Mouse (Mus musculus) lung, embryonic 14.5 days (tissue): ENCODE measurements around the gene Nbea. TPM values are rescaled to one million over a fixed set of nuclear protein-coding genes. Genes with fewer than 3 reads are reported as not detected.
A peak's percentile ranks its signal among the peaks of the same experiment; 100 is the strongest.

Source experiments
- ATAC-seq: fragments of 200-750 bp; cut with Nextera tagmentation; 2 replicates; pipeline ENCODE4 v1.8.0; 2017; ENCODE audit warnings: mild to moderate bottlenecking, moderate TSS enrichment, moderate library complexity; ENCODE audit not compliant: insufficient read depth
- DNase-seq: peaks from one replicate; pipeline ENCODE4 v3.0.0-alpha.2; 2015
- H3K27ac ChIP-seq: fragments of 300-500 bp; sonication (generic); 2 replicates; pipeline ENCODE4 v1.5.1; 2014; ENCODE audit warnings: low read depth, mild to moderate bottlenecking, moderate library complexity
- H3K27me3 ChIP-seq: fragments of 300-500 bp; sonication (generic); 2 replicates; pipeline ENCODE4 v1.6.1; 2014; ENCODE audit warnings: low read length, control low read depth; ENCODE audit not compliant: insufficient read depth
- H3K36me3 ChIP-seq: fragments of 300-500 bp; sonication (generic); 2 replicates; pipeline ENCODE4 v1.6.1; 2014; ENCODE audit warnings: control low read depth; ENCODE audit not compliant: insufficient read depth
- H3K4me1 ChIP-seq: fragments of 300-500 bp; sonication (generic); 2 replicates; pipeline ENCODE4 v1.6.1; 2014; ENCODE audit warnings: antibody characterized with exemption, control low read depth; ENCODE audit not compliant: insufficient read depth
- H3K4me2 ChIP-seq: fragments of 300-500 bp; sonication (generic); 2 replicates; pipeline ENCODE4 v1.6.1; 2014; ENCODE audit warnings: mild to moderate bottlenecking
- H3K4me3 ChIP-seq: fragments of 300-500 bp; sonication (generic); 2 replicates; pipeline ENCODE4 v1.5.1; 2014; ENCODE audit warnings: low read depth, low read length
- H3K9ac ChIP-seq: fragments of 300-500 bp; sonication (generic); 2 replicates; pipeline ENCODE4 v1.6.1; 2014
- H3K9me3 ChIP-seq: fragments of 300-500 bp; sonication (generic); 2 replicates; pipeline ENCODE4 v1.6.1; 2016; ENCODE audit warnings: low read depth, low read length, control low read depth
- CTCF ChIP-seq: IDR thresholded peaks from 2 replicates; pipeline ENCODE4 v1.5.1; 2016; ENCODE audit warnings: antibody characterized with exemption, low read depth
- WGBS: fragments of 180-500 bp; shearing (Covaris S2); extraction: QIAGEN DNeasy Blood & Tissue Kit; methylation state at CpG from one replicate; pipeline ENCODE4 v1.1.7; 2014; 5-methylcytosine and 5-hydroxymethylcytosine counted together
- polyA plus RNA-seq: library from polyadenylated mRNA; unstranded; fragments of >200 nt; fragmentation: Nextera tagmentation; extraction: Ambion mirVana; gene quantifications from 2 replicates; pipeline ENCODE4 v1.2.1, GENCODE M21; 2014

Gene Nbea
- polyA plus RNA-seq, 1 experiment from 2014 or later = 10.7 TPM

DNA sequence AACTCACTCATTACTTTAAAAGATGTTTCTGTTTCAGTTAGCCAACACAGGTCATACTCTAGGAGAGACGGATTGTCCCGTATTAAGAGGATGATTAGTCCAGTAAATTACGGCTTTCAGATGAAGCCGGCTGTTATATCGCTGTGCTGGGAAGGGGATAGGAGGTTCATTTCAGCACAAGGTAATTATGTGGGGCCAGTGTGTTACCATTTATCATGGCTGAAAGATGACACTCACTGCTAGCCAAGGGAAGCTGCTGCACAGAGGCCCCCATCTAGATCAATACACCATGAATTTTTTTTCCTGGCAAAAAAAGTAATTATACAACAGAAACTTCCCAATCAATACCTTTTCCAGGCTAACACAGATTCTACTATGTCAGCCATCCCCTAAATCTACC is 353.3 kb downstream of the Nbea start:
- no peak overlapping the region for H3K27ac ChIP-seq
- no peaks in the 10 kb centered on the region for H3K36me3 ChIP-seq
- H3K4me1 ChIP-seq = no peaks in the 10 kb centered on the region
- no peak for TF ChIP-seq CTCF
- no peak overlapping the region for H3K4me3 ChIP-seq
- no peak overlapping the region for H3K4me2 ChIP-seq
- DNase-seq = no peak
- no peak overlapping the region for H3K9ac ChIP-seq
- ATAC-seq = no peak
- H3K9me3 ChIP-seq = no peaks in the 10 kb centered on the region
- 71% methylated on average over 5 of the region's 5 CpGs for WGBS
- H3K27me3 ChIP-seq = no peaks in the 10 kb centered on the region

- WGBS = 24% methylated on average over 10 of the region's 10 CpGs
- H3K4me1 ChIP-seq = no peaks in the 10 kb centered on the region
- ATAC-seq = peak; percentile 93
- no peak overlapping the region for H3K9ac ChIP-seq
- H3K27me3 ChIP-seq = no peaks in the 10 kb centered on the region
- peak overlapping the region; percentile 28; the same call in 1 of the 2 replicates for H3K27ac ChIP-seq
- H3K9me3 ChIP-seq = no peaks in the 10 kb centered on the region
- H3K4me3 ChIP-seq = no peak overlapping the region
- DNase-seq = peak; percentile 74
- H3K36me3 ChIP-seq = no peaks in the 10 kb centered on the region
- no peak overlapping the region for H3K4me2 ChIP-seq
- TF ChIP-seq CTCF = no peak
These were observed 354.8 kb downstream of the Nbea start for GRCm38 (mm10) chr3:55828481-55829256.

GRCm38 (mm10) chr3:55824864-55825263 is 358.6 kb downstream of the Nbea start:
- no peak overlapping the region for H3K4me3 ChIP-seq
- no peak for TF ChIP-seq CTCF
- no peaks in the 10 kb centered on the region for H3K4me1 ChIP-seq
- H3K9ac ChIP-seq = no peak overlapping the region
- WGBS = 60% methylated on average over 3 of the region's 3 CpGs
- peak; percentile 12 for DNase-seq
- no peaks in the 10 kb centered on the region for H3K9me3 ChIP-seq
- no peaks in the 10 kb centered on the region for H3K27me3 ChIP-seq
- H3K36me3 ChIP-seq = no peaks in the 10 kb centered on the region
- ATAC-seq = no peak
- H3K4me2 ChIP-seq = no peak overlapping the region
- no peak overlapping the region for H3K27ac ChIP-seq

DNA sequence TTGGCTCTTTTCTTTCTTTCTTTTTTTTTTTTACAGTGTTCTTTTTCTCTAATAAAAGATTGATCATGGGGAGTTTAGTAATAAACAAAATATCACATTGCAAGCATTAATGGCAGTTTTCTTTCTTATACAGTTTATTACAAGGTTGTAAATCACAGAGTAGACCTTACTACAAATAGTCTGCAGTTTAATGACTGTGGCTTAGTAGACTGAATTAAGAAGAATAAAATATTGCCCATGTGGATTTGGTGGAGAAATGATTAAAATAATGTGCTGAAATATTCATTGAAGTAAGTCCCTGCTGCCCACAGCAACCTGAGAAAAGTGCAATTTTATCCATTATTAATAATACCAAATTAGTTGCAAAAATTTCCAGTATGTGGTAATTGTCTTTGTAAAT is 363.9 kb downstream of the Nbea start:
- Histone ChIP-seq H3K4me3 (no peak overlapping the region), H3K36me3 (no peaks in the 10 kb centered on the region), H3K9ac (no peak overlapping the region), H3K27me3 (no peaks in the 10 kb centered on the region), H3K9me3 (no peaks in the 10 kb centered on the region), H3K27ac (no peak overlapping the region), H3K4me1 (0 out of 2 replicates have a peak, but pooled peaks cover 3% of the 10 kb centered on the region), H3K4me2 (no peak overlapping the region)
- ATAC-seq = no peak
- no peak for DNase-seq
- TF ChIP-seq CTCF = no peak

DNA sequence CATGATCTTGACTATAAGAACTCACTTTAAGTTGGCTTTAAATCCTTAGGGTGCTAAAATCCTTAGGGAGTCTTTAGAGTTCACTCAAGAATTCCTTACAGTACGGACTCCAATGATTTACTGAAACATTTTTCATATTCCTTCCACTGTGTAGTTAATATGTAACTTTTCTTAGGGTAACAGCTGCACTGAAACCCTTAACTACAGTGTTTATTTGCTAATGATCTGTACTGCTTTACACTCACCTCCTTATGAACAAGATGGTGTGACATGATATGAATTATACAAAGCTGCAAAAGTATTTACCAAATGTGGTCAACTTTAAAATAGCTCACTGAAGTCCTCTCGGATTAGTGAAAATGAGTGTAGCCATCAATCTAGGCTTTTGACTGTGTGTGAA is 365.4 kb downstream of the Nbea start:
- no peak overlapping the region for H3K9ac ChIP-seq
- H3K4me1 ChIP-seq = 0 out of 2 replicates have a peak, but pooled peaks cover 3% of the 10 kb centered on the region
- DNase-seq = no peak
- no peaks in the 10 kb centered on the region for H3K27me3 ChIP-seq
- no peak overlapping the region for H3K4me2 ChIP-seq
- TF ChIP-seq CTCF = no peak
- whole genome bisulfite sequencing = 31% methylated on average over 2 of the region's 2 CpGs
- H3K4me3 ChIP-seq = no peak overlapping the region
- H3K27ac ChIP-seq = no peak overlapping the region
- peak; percentile 21; the same call in 1 of the 2 replicates for ATAC-seq
- H3K36me3 ChIP-seq = no peaks in the 10 kb centered on the region
- no peaks in the 10 kb centered on the region for H3K9me3 ChIP-seq

- Histone ChIP-seq H3K4me2 (no peak overlapping the region), H3K4me1 (0 out of 2 replicates have a peak, but pooled peaks cover 3% of the 10 kb centered on the region), H3K9ac (no peak overlapping the region), H3K36me3 (no peaks in the 10 kb centered on the region), H3K4me3 (no peak overlapping the region), H3K27me3 (no peaks in the 10 kb centered on the region), H3K27ac (no peak overlapping the region; the same call in 1 of the 2 replicates), H3K9me3 (no peaks in the 10 kb centered on the region)
- WGBS = 68% methylated on average over 6 of the region's 6 CpGs
- ATAC-seq = peak; percentile 28; the same call in 1 of the 2 replicates
- peak; percentile 49 for DNase-seq
- no peak for TF ChIP-seq CTCF
These were observed 366.7 kb downstream of the Nbea start for GRCm38 (mm10) chr3:55816638-55817375.

DNA sequence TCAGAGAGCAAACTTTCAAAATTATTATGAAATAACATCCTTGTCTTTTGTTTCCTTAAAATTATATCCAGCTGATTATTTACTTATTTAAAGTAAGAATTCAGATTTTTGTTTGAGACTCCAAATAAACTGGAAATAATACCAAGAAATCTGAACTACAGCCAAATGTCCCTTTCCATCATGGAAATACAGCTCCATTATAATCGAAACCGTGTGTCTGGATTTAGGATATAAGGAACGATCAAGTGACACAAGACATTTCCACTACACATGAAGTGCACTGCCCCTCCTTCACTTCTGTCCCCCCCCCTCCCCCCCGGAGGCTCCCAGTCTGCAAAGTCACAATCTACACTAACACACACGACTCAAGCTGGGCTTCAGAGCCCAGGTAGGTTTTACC is 367.4 kb downstream of the Nbea start:
- DNase-seq = no peak
- H3K4me3 ChIP-seq = no peak overlapping the region
- TF ChIP-seq CTCF = no peak

More for the DNA sequence above, 367.4 kb downstream of the Nbea start:
- Histone ChIP-seq H3K27me3 (no peaks in the 10 kb centered on the region), H3K36me3 (no peaks in the 10 kb centered on the region), H3K4me1 (0 out of 2 replicates have a peak, but pooled peaks cover 3% of the 10 kb centered on the region), H3K9ac (no peak overlapping the region), H3K27ac (no peak overlapping the region), H3K9me3 (no peaks in the 10 kb centered on the region), H3K4me2 (no peak overlapping the region)
- WGBS = 46% methylated on average over 5 of the region's 5 CpGs
- ATAC-seq = no peak
